Mouse (Mus musculus): ENCODE data around the gene Prelp. TPM values are rescaled to one million over a fixed set of nuclear protein-coding genes. Genes with fewer than 3 reads are reported as not detected.

The Prelp gene
- 17.0 TPM for polyA plus RNA-seq (2014; fragmentation: Illumina TruSeq; extraction: RNeasy Lipid Tissue Mini Kit (QIAGEN cat#74804))

GRCm38 (mm10) chr1:133921304-133921751 is at the start of gene Prelp:
Prelp (minus strand) TSS chr1:133921414.

DNA sequence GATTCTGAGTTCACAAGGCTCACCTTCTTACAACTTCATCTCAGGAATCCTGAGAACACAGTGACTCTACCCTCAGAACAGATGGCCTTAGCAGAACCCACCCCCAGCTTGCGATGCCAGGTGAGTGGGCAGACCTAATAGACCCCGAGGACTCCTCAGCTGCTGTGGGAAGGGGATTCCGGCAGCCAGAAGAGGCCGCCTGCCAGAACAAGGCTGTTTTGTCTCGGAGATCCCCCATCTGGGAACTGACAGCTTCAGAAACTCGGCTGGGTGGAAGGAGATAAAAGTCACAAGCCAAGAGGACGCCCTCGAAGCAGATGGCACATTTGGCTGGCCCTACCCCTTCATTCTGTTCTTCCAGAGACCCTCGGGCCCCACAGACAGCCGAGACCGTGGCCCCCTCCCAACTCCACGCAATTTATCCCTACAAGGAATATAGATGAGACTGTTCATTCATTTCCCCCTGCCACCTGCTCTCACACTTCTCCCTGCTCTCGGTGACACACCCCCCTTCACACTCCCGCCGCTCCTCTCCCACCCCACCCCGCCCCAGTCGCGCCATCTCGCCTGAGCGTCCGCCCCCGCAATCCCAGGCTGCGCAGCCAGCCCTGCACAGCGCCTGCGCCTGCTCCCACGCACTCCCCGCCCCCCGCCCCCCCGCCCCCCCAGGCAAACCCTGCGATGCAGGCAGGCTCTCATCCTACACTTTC is 13.1 kb downstream of the Prelp start, which contains the start of gene Optc:
Gene Optc (minus strand): TSS at position 51 of the 710 bp plus-strand sequence.

Other genes starting within 250 kb of the Prelp start
- 0.26 TPM for gene Lax1, start 231.3 kb downstream of the Prelp start, polyA plus RNA-seq (2014; fragmentation: Illumina TruSeq; extraction: RNeasy Lipid Tissue Mini Kit (QIAGEN cat#74804))
- gene Atp2b4, start 120.4 kb downstream of the Prelp start, polyA plus RNA-seq (2014; fragmentation: Illumina TruSeq; extraction: RNeasy Lipid Tissue Mini Kit (QIAGEN cat#74804)) = 60.2 TPM
- gene Optc, start 13.4 kb downstream of the Prelp start, polyA plus RNA-seq (2014; fragmentation: Illumina TruSeq; extraction: RNeasy Lipid Tissue Mini Kit (QIAGEN cat#74804)) = 2.1 TPM
- 6.3 TPM for gene Fmod, start 115.8 kb upstream of the Prelp start, polyA plus RNA-seq (2014; fragmentation: Illumina TruSeq; extraction: RNeasy Lipid Tissue Mini Kit (QIAGEN cat#74804))
- gene Btg2, start 157.7 kb upstream of the Prelp start, polyA plus RNA-seq (2014; fragmentation: Illumina TruSeq; extraction: RNeasy Lipid Tissue Mini Kit (QIAGEN cat#74804)) = 10.5 TPM
- gene Chit1, start 189.8 kb upstream of the Prelp start, polyA plus RNA-seq (2014; fragmentation: Illumina TruSeq; extraction: RNeasy Lipid Tissue Mini Kit (QIAGEN cat#74804)) = not detected

Data from ovary, adult 10 weeks (tissue).